In the genomic region with DNA sequence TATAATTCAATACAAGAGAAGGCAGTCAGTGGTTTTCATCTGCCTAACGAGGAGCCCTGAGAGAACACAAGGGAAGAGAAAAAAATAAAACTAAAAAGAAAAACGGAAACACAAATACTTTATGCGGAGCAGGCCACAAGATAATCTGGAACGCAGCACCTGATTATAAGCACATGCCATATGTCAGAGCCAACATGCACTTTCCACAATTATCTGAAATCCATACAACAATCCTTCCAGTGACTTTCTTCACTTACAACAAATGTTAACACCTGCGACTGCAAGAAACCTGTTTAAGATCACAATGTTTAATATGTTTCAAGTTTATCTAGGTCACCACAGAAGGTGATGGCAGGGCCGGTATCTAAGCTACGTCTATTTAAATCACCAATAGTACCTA, we compare ENCODE assay signal across 9 mouse cellular contexts. TPM values are rescaled to one million over a fixed set of nuclear protein-coding genes. Genes with fewer than 3 reads are reported as not detected.
DNase-seq lines count a peak whose midpoint lies in the region; ATAC-seq and TF ChIP-seq lines count a peak whose summit lies in the region.
"Had no signal": no experiment of that assay in that cellular context is flagged by ENCODE, and none has a peak within 500 bp of the region (broad histone marks: within the 10 kb centered on the region; RNA-seq: fewer than 3 reads in every experiment).

No protein-coding gene starts in this region.

- peak overlapping the region; percentile 65 for H3K4me2 ChIP-seq in lung, embryonic 14.5 days
- peak overlapping the region; percentile 65 for H3K4me2 ChIP-seq in limb, embryonic 11.5 days (ENCODE audit: low read depth, severe bottlenecking)
- peak overlapping the region; percentile 48 for H3K4me2 ChIP-seq in neural tube, embryonic 14.5 days (ENCODE audit: low read depth, low read length)

- peak overlapping the region; percentile 91 for H3K4me3 ChIP-seq in lung, embryonic 14.5 days (ENCODE audit: low read depth, low read length)
- H3K4me3 ChIP-seq in forebrain, embryonic 10.5 days, result peak overlapping the region; percentile 89
- H3K4me3 ChIP-seq in limb, embryonic 11.5 days (ENCODE audit: low read depth, low read length), result peak overlapping the region; percentile 88
- H3K4me3 ChIP-seq in neural tube, embryonic 14.5 days (ENCODE audit: low read depth, low read length), result peak overlapping the region; percentile 91

- DNase-seq in lung, embryonic 14.5 days, result no peak
- no peak for DNase-seq in lung, postnatal 14 days
- no peak for DNase-seq in forebrain, embryonic 10.5 days (ENCODE audit: extremely low spot score, low spot score)
- no peak for DNase-seq in limb, embryonic 11.5 days (ENCODE audit: low spot score)
- no peak for DNase-seq in spleen, postnatal 14 days (ENCODE audit: low spot score in 2 of 2)
- no peak for DNase-seq in T-cell, adult 2 months (ENCODE audit: low spot score)
- DNase-seq: thymus, postnatal 36 days had no signal

- H3K27me3 ChIP-seq in lung, embryonic 14.5 days (ENCODE audit: insufficient read depth, low read length), result no peaks in the 10 kb centered on the region
- H3K27me3 ChIP-seq in forebrain, embryonic 10.5 days (ENCODE audit: poor library complexity, severe bottlenecking), result no peaks in the 10 kb centered on the region
- H3K27me3 ChIP-seq in limb, embryonic 11.5 days (ENCODE audit: control insufficient read depth, insufficient read depth, low read length), result no peaks in the 10 kb centered on the region
- no peaks in the 10 kb centered on the region for H3K27me3 ChIP-seq in neural tube, embryonic 14.5 days (ENCODE audit: control insufficient read depth, insufficient read depth, low read length)

- peaks cover 20% of the 10 kb centered on the region for H3K36me3 ChIP-seq in lung, embryonic 14.5 days (ENCODE audit: insufficient read depth)
- peaks cover 32% of the 10 kb centered on the region for H3K36me3 ChIP-seq in forebrain, embryonic 10.5 days (replicated peaks)
- H3K36me3 ChIP-seq in limb, embryonic 11.5 days (ENCODE audit: control insufficient read depth, insufficient read depth, low read length), result no peaks in the 10 kb centered on the region
- no peaks in the 10 kb centered on the region for H3K36me3 ChIP-seq in neural tube, embryonic 14.5 days (ENCODE audit: control insufficient read depth, insufficient read depth, low read length)

- no peak overlapping the region for H3K27ac ChIP-seq in lung, embryonic 14.5 days (ENCODE audit: low read depth)
- peak overlapping the region; percentile 95; the same call in 1 of the 2 replicates for H3K27ac ChIP-seq in forebrain, embryonic 10.5 days
- no peak overlapping the region for H3K27ac ChIP-seq in limb, embryonic 11.5 days (replicated peaks; ENCODE audit: low read depth, low read length)
- H3K27ac ChIP-seq in neural tube, embryonic 14.5 days (ENCODE audit: low read depth, low read length), result no peak overlapping the region

- H3K4me1 ChIP-seq in lung, embryonic 14.5 days (ENCODE audit: insufficient read depth), result 0 out of 2 replicates have a peak, but pooled peaks cover 5% of the 10 kb centered on the region
- H3K4me1 ChIP-seq in forebrain, embryonic 10.5 days, result peaks cover 23% of the 10 kb centered on the region
- peaks cover 4% of the 10 kb centered on the region; the same call in 1 of the 2 replicates for H3K4me1 ChIP-seq in limb, embryonic 11.5 days (ENCODE audit: control insufficient read depth, insufficient read depth, low read length)
- peaks cover 13% of the 10 kb centered on the region; the same call in 1 of the 2 replicates for H3K4me1 ChIP-seq in neural tube, embryonic 14.5 days (ENCODE audit: control insufficient read depth, insufficient read depth, low read length)

- WGBS in lung, embryonic 14.5 days, result 34% methylated on average over 7 of the region's 7 CpGs
- 72% methylated on average over 7 of the region's 7 CpGs for WGBS in forebrain, embryonic 10.5 days
- WGBS in limb, embryonic 11.5 days, result 57% methylated on average over 7 of the region's 7 CpGs
- 71% methylated on average over 7 of the region's 7 CpGs for WGBS in neural tube, embryonic 14.5 days

- ATAC-seq in lung, embryonic 14.5 days (ENCODE audit: insufficient read depth), result no peak
- ATAC-seq in limb, embryonic 11.5 days (ENCODE audit: insufficient number of reproducible peaks, low FRiP score, low TSS enrichment, low read depth), result no peak
- no peak for ATAC-seq in neural tube, embryonic 14.5 days (ENCODE audit: low read depth)
- ATAC-seq in frontal cortex, adult (ENCODE audit: low TSS enrichment), result no peak

- peak overlapping the region; percentile 92 for H3K9ac ChIP-seq in lung, embryonic 14.5 days
- no peak overlapping the region; the same call in 1 of the 2 replicates for H3K9ac ChIP-seq in limb, embryonic 11.5 days (ENCODE audit: low read length)
- no peak overlapping the region for H3K9ac ChIP-seq in neural tube, embryonic 14.5 days (replicated peaks; ENCODE audit: low read depth, low read length)

- H3K9me3 ChIP-seq in lung, embryonic 14.5 days (ENCODE audit: low read depth, low read length), result no peaks in the 10 kb centered on the region
- no peaks in the 10 kb centered on the region for H3K9me3 ChIP-seq in forebrain, embryonic 10.5 days
- H3K9me3 ChIP-seq in limb, embryonic 11.5 days (ENCODE audit: control insufficient read depth, low read length), result no peaks in the 10 kb centered on the region
- H3K9me3 ChIP-seq in neural tube, embryonic 14.5 days (ENCODE audit: control insufficient read depth, low read length), result no peaks in the 10 kb centered on the region

- TF ChIP-seq CTCF in lung, embryonic 14.5 days (IDR thresholded peaks at IDR 0.05; ENCODE audit: low read depth), result no peak

RNA-seq across cellular contexts. Expression of gene Asb5, which starts 0.8 kb away (rescaled TPM):
- polyA plus RNA-seq in lung, embryonic 14.5 days (2014; fragmentation: Nextera tagmentation; extraction: Ambion mirVana), result 6.0 and 7.7 TPM in 2 replicates
- 4.0 and 4.9 TPM in 2 replicates for polyA plus RNA-seq in forebrain, embryonic 10.5 days (2016; fragmentation: Nextera tagmentation; extraction: Ambion mirVana)
- polyA plus RNA-seq in limb, embryonic 11.5 days (2014; fragmentation: Nextera tagmentation; extraction: Ambion mirVana), result 7.3 and 7.5 TPM in 2 replicates
- 5.3 and 9.4 TPM in 2 replicates for polyA plus RNA-seq in neural tube, embryonic 14.5 days (2014; fragmentation: Nextera tagmentation; extraction: Ambion mirVana)

RNA-seq across cellular contexts. Expression of gene Spcs3, which starts 1.2 kb away (rescaled TPM):
- polyA plus RNA-seq in lung, embryonic 14.5 days (2014; fragmentation: Nextera tagmentation; extraction: Ambion mirVana), result 87.8 and 92.9 TPM in 2 replicates
- 91.4 and 99.6 TPM in 2 replicates for polyA plus RNA-seq in forebrain, embryonic 10.5 days (2016; fragmentation: Nextera tagmentation; extraction: Ambion mirVana)
- 87.5 and 87.7 TPM in 2 replicates for polyA plus RNA-seq in limb, embryonic 11.5 days (2014; fragmentation: Nextera tagmentation; extraction: Ambion mirVana)
- polyA plus RNA-seq in neural tube, embryonic 14.5 days (2014; fragmentation: Nextera tagmentation; extraction: Ambion mirVana), result 43.5 and 44.3 TPM in 2 replicates
